Mouse (Mus musculus) inflammation-experienced regulatory T-cells, adult 6 months (primary cell): Measurements from ENCODE around the gene Acyp1. TPM values are rescaled to one million over a fixed set of nuclear protein-coding genes. Genes with fewer than 3 reads are reported as not detected.

Source experiments
- ATAC-seq: one replicate; pipeline ENCODE4 v1.8.0; 2017
- polyA plus RNA-seq, 3 experiments: library from polyadenylated mRNA; unstranded; fragments of 100-300 nt; shearing (Covaris generic); gene quantifications; one replicate each; pipeline ENCODE4 v1.2.1; 2017

The Acyp1 gene
- polyA plus RNA-seq, 3 experiments from 2014 or later: 43.3 to 63.7 (median 54.8) TPM

GRCm38 (mm10) chr12:85233376-85234358, 54.6 kb downstream of the Acyp1 start:
- no peak for ATAC-seq

- no peak for ATAC-seq
Observed at GRCm38 (mm10) chr12:85227876-85228599, 60.2 kb downstream of the Acyp1 start.

- ATAC-seq: no peak
Observed at GRCm38 (mm10) chr12:85227227-85227626, 61.0 kb downstream of the Acyp1 start.

Other genes starting within 250 kb of the Acyp1 start
- gene Prox2, start 177.7 kb downstream of the Acyp1 start, polyA plus RNA-seq: 1 to 10 TPM; 2.1 to 4.4 (median 2.7) TPM
- gene Dlst, start 177.6 kb downstream of the Acyp1 start, polyA plus RNA-seq: 10 to 100 TPM; 55.1 to 69.3 (median 63.1) TPM
- 1 to 10 TPM in 1 of 3 experiments, under 1 TPM in 2; 0.45 to 1.6 (median 0.72) TPM for gene Rps6kl1, start 137.2 kb downstream of the Acyp1 start, polyA plus RNA-seq
- not detected for gene Pgf, start 110.6 kb downstream of the Acyp1 start, polyA plus RNA-seq
- gene Eif2b2, start 69.0 kb downstream of the Acyp1 start, polyA plus RNA-seq: 10 to 100 TPM; 66.0 to 86.7 (median 71.7) TPM
- gene Mlh3, start 17.8 kb downstream of the Acyp1 start, polyA plus RNA-seq: 10 to 100 TPM in 2 of 3 experiments, 1 to 10 TPM in 1; 6.4 to 12.6 (median 11.9) TPM
- under 1 TPM; 0.21 to 0.54 (median 0.24) TPM for gene Zc2hc1c, start 153 bp upstream of the Acyp1 start, polyA plus RNA-seq
- gene Nek9, start 50.9 kb upstream of the Acyp1 start, polyA plus RNA-seq: 10 to 100 TPM in 2 of 3 experiments, 1 to 10 TPM in 1; 9.7 to 13.6 (median 10.8) TPM
- gene Tmed10, start 86.4 kb upstream of the Acyp1 start, polyA plus RNA-seq: 100 to 1,000 TPM; 186 to 239 (median 213) TPM
- 10 to 100 TPM; 11.0 to 84.6 (median 15.2) TPM for gene Fos, start 185.5 kb upstream of the Acyp1 start, polyA plus RNA-seq